Mouse (Mus musculus) right cerebral cortex, postnatal 14 days (tissue): ENCODE data around the gene Trp63.

Experiments
- DNase-seq: peaks from one replicate; pipeline ENCODE4 v3.0.0; 2022

Trp63 gene

DNA sequence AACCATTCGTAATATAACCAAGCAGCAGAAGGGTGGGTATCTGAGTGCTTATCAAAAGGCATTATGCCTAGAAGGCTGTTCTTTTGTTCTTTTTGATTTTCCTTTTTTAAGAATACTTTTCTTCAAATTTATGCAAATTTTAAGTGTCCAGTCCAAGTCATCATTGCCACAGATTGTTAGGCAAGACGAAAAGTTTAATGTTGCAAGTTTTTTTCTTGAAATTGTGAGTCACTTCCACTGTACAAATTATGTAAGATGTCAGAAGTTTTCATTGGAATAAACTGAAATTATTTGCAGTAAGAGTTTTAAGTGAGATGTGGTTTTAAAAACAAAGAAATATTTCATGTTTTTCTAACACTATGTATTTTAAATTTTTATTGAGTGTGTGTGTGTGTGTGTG, 100.7 kb downstream of the Trp63 start:
- no peak for DNase-seq

GRCm38 (mm10) chr16:25786457-25786856, 102.9 kb downstream of the Trp63 start:
- DNase-seq, result no peak

- DNase-seq, result no peak
Observed at GRCm38 (mm10) chr16:25792640-25793266, 109.2 kb downstream of the Trp63 start.

DNA sequence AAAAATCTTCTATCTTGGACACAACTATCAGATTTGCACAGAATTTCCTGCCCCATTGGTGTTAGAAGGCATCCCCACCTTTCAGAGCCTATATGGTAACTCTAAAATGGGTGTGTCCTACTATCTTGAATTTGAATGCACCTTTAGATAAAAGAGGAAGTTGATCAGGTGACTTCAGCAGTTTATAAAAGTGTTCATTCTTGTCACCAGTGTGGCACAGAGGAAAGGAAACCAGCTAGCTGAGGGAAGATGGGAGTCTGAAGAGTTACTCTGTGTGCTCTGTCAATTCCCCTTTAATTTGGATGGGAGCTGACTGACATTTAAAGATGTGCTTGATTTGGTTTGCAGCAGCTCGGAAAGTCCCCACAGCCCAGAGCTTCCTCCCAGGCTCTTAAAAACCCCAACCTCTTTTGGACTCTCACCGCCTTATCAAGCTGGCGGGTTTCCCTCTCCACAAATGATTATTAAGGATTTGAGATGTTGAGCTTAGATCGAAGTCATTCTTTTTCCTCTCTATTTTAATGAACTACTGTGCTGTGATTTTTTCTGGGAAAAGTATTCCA, 114.2 kb downstream of the Trp63 start:
- no peak for DNase-seq

DNA sequence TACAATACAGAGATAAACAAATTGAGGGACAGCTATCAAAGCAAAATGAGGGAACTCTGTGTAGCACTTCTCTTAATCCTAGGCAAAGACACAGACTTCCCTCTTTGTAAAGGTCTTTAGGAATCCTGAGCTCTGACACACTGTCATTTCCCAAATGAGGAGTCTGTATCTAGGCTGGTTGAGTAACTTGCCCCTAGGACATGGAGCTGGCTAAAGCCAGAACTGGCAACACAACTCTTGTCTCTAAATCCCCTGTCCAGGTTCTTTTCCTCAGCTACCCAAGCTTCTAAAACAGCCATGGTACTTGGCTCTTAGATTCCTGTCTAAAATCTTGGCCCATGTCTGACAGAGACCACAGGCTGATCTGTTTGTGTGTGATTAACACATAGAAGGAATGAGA, 116.1 kb downstream of the Trp63 start:
- no peak for DNase-seq

DNA sequence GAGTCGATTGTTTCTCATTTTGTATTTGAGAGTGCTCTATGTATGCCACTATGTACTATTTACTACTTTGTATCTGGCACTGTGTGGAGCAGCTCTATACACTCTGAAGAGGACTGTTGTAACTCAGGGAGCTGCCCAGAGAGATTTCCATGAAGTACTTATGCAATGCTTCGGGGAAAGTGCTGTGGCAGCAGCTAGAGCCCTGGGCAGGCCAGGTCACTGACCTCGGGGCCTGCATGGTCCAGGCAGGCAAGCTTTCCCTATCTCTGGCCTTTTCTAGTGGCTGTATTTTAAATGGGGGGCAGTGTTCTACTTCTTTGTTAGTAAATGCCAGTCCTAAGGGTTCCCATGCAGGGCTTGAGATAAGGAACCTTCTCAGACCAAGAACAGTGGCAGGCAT, 121.4 kb downstream of the Trp63 start:
- DNase-seq, result no peak

DNA sequence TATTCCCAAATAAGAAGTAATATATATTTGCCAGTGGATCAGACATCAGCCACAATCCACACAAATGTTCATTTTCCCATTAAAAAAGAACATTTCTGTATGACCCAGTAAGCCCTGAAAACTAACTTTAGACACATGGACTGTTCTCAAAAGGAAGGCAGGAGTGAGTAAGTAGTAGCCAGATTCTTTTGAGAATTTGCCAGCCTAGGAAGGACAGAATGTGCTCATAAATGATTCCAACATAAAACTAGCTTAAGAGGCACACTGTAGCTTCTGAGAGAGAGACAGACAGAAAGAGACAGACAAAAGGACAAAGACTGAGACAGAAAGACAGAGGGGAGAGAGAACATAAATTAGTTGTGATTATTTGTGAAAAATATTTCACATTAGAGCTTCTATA, 123.6 kb downstream of the Trp63 start:
- no peak for DNase-seq

- no peak for DNase-seq
Observed at GRCm38 (mm10) chr16:25817753-25818624, 134.4 kb downstream of the Trp63 start.

DNA sequence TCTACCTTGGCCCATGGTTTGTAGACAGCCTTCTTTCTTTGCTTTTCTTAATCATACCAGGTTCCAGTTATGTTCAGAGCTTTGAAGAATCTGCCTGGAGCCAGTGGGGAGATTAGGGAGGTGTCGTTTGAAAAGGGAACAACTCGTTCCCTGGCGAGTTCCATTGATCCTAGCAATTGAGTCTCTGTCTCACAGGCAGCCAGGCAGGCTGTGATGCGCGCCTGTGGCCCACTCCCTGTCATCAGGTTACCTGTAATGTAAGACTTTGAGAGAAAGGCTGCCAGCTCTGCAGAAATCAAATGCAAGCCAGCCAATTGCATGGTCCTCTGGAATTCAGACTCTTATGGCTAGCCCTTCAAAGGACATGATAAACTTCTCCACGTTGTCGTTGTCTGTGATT, 142.5 kb downstream of the Trp63 start:
- DNase-seq, result no peak

GRCm38 (mm10) chr16:25832576-25832975, 149.0 kb downstream of the Trp63 start:
- no peak for DNase-seq

DNA sequence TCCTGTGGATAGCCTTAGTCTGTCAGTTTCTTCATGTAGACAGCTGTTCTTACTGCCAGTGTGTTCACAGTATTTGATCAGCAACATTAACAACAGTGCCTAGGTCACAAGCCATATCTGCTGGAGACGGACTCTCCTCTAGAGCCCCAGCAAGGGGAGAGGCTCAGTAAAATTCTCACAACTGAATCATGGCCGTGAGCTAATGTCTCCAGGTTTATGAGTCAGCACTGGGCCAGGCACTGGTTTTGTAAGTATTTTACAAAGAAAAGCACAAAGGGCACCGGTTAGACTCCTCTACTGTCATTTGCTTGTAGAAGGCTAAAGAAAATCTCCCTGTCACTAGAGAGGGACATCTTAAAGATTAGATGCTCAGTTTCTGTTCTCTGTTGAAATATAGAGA, 151.7 kb downstream of the Trp63 start:
- DNase-seq, result no peak

DNA sequence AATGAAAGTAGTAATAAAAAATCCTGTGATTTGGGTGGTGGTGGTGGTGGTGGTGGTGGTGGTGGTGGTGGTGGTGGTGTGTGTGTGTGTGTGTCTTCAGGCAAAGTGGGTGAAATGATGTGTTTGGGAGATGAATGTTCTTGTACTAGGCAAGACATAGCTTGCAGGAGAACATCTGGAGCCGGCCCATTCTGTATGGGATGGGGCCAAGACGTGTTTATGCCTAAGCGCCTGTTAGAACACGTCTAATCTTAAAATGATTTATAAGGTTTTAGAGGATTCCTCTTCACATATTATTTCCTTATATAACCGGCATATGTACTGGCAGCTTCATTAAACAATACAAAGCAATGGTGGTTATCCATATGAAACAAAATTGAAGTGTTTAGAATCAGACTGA, 152.2 kb downstream of the Trp63 start:
- no peak for DNase-seq

- no peak for DNase-seq
Observed at GRCm38 (mm10) chr16:25842996-25843395, 159.4 kb downstream of the Trp63 start.

GRCm38 (mm10) chr16:25843625-25844024, 160.1 kb downstream of the Trp63 start:
- DNase-seq, result no peak

GRCm38 (mm10) chr16:25846611-25847010, 163.0 kb downstream of the Trp63 start:
- DNase-seq, result no peak

GRCm38 (mm10) chr16:25848474-25848873, 164.9 kb downstream of the Trp63 start:
- DNase-seq, result no peak

- DNase-seq, result no peak
Observed at GRCm38 (mm10) chr16:25849593-25850464, 166.3 kb downstream of the Trp63 start.

DNA sequence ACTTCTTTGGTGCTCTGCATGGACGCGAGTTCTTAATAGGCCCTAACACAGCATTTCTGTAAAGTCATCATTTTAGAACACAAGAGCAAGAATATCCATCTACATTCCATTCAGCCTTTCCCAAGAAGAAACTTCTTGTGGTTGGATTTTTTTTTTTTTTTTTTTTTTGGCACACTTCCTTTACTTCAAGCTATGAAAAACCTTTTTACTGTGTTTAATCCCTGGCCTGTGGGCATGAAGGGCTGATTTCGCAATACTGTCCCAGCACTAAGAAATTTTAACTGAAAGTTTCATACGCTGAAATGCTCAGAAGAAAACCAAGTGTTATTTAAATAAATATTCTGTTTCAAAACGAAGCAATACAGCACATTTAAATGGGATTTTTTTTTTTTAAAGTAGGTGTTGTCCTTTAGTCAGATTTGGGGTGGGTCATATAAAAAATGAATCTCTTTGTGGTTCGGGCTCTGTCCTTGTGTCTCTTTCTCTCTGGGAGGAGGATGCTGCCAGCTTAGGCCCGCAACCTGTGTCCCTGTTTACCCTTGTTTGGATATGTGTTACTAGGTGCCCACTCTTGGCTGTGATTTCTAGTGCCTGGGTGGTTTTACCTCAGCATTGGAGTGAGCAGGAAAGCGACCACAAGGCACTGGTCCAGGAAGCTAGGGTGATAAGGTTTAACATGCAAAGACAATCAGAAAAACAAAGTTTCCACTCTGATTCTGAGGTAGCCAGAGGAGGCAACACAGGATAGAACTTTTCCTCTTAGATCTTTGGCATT, 177.4 kb downstream of the Trp63 start:
- no peak for DNase-seq

DNA sequence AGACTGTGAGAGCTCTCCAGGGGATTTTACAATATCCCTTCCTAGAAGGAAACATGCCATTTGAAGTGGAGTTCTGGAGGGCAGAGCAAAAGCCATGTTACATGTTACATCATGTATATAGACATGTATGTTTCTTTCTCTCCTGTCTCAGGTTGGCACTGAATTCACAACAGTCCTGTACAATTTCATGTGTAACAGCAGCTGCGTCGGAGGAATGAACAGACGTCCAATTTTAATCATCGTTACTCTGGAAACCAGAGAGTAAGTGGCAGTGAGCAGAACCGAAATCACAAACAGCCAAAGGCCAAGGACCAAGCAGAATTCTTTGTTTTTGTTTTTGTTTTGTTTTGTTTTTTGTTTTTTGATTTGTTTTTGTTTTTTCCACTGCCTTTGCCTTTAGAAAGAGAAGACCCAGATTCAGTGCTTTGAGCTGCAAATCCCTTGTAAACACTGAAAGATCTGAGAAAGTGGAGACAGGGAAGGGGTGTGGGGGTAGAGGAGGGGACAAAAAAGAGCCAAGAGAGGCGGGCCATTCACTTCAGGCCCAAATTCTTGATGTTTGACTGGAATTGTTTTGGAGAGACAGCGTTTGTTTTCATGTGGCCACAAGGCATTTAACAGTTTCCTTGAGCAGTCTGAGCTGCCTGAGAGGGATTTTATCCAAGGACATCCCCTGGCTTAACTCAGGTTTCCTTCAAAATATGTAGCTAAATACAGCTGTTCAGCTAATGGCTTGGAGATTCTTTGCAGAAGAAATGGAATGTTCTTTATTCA, 181.7 kb downstream of the Trp63 start:
- DNase-seq, result no peak

- no peak for DNase-seq
Observed at GRCm38 (mm10) chr16:25871503-25871902, 187.9 kb downstream of the Trp63 start.

- DNase-seq, result no peak
Observed at GRCm38 (mm10) chr16:25875681-25876080, 192.1 kb downstream of the Trp63 start.
